Mouse (Mus musculus): ENCODE data around the gene Gm10945.

Gene Gm10945

DNA sequence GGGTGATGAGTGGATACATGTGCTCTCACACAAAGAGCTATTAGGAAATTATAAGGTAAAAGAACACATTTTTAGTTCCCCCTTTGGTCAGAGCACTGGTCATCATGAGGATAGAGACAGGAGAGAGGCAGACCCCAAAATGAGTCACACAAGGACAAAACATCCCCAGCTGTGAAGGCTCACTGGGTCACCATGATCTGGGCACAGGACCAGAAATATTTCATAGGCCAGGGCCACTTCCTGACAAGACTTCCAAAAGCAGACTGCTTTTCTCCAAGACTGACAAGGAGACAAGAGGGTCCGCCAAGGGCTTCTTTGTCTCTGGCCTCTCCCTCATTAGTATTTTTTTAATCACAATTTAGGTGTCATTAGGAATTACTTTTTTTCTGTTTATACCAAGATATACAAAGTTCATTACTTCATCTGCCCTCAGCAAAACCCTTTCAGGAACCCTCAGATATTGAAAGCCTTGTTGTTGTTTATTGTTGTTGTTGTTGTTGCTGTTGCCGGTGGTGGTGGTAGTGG, at the start of gene Gm10945:
TSS of gene Gm10945 (minus strand) at position 475 of the 525 bp plus-strand sequence.
- DNase-seq (ENCODE audit: low spot score in 2 of 2) = no peak

DNA sequence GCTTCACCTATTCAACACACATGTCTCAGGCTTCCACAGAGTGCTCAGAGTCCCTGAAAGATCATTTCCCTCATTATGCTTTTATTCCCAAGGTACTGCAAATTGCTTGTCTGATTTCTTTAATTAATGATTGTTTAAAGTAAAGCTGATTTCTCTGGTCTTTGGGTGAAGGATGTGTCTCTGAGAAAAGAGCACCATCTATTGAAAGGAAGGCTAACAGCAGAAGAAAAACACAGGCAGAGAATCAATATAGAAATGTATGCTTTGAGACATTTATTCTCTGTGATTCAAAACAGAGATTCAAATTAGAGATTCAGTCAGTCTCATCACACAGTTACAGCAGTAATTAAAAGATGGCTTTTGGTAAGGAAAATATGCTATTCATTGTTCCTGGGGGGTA, 28.7 kb upstream of the Gm10945 start:
- DNase-seq (ENCODE audit: low spot score in 2 of 2) = no peak

DNA sequence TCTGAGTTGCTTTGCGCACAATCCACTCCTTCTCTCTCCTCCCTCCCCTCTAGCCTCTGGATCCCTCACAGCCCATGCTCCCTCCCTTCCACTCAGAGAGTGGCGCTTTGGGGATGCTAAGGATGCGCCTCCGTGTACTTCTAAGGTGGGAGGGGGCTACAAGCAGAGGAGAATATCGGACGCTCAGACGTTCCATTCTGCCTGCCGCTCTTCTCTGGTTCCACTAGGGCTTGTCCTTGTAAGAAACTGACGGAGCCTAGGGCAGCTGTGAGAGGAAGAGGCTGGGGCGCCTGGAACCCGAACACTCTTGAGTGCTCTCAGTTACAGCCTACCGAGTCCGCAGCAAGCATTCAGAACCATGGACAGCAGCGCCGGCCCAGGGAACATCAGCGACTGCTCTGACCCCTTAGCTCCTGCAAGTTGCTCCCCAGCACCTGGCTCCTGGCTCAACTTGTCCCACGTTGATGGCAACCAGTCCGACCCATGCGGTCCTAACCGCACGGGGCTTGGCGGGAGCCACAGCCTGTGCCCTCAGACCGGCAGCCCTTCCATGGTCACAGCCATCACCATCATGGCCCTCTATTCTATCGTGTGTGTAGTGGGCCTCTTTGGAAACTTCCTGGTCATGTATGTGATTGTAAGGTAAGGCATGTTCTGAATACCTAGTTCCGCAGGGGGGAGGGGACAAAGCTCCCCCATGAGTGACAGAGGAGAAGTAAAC, 27.1 kb upstream of the Gm10945 start:
- peak in 1 of 2 experiments; percentile 9 for DNase-seq (ENCODE audit: low spot score in 2 of 2)

DNA sequence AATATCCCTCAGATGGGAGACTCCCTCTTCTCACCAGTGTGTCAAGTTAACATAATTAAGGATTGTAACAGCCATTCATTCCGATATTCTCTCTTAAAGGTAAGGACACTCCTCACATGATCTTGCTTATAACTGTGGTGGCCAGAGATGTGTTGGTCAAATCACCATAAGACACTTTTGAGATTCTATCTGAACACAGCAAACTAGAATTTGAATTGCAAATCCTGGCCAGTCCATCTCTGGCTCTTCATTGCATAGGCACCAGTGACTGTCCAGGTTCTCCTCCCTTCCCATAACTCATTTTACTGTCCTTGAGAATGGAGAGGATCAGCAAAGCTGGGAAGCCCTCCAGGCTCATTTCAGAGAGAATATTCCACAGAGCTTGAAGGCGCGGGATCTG, 3.4 kb downstream of the Gm10945 start, which contains the start of gene Oprm1:
TSS of gene Oprm1 (plus strand) at position 301 of the 400 bp plus-strand sequence.
- no peak for DNase-seq (ENCODE audit: low spot score in 2 of 2)

DNA sequence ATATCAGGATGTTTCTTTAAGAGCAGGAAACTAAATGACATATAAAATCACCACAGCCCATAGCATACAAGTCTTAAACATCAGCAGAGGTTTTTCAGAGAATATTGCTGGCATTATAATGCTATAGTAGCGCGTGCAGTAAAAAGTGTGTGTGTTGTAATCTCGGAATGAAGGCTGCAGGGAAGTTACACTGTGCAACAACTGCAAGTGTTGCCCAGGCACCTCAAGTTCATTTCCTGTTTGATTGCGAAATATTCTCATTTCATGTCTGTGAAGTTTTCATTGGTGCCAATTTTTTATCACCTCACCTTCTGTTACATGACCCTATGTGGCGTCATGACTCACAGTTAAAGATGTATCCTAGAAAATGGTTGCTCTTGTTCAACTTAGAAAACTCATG, 8.2 kb downstream of the Gm10945 start:
- no peak for DNase-seq (ENCODE audit: low spot score in 2 of 2)

DNA sequence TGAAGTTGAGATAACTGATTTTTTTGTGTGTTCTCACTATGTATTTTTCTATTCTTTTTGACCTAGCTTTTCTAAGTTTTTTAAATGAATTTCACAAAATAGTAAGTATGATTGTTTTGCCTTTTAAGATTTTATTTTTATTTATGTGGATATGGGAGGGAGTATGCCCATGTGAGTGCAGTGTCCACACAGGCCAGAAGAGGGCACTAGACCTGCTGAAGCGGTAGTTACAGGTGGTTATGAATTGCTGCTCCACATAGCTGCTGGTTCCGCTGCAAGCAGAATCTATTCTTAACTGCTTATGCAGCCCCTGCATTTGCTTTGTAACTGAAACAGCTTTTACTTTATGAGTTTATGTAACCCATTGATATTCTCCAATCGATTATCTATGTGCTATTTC, 33.1 kb downstream of the Gm10945 start:
- DNase-seq (ENCODE audit: low spot score in 2 of 2) = no peak

DNA sequence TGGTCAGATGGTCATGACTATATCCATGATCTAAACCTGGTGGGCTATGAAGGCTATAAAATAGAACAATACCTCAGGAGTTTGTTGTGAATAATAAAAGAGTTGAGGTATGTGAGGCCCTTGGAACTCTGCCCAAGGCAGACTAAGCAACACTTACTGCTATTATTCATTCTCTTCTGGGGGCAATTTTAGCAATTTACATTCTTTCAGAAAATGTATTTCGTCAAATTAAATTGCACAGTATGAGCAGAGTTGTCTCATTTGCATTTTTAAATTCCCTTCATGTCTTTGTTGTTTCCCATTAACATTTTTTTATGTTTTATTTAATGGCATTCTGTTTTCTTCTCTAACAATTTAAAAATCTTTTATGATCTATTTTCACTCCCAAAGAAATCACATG, 37.8 kb downstream of the Gm10945 start:
- DNase-seq (ENCODE audit: low spot score in 2 of 2) = no peak

DNA sequence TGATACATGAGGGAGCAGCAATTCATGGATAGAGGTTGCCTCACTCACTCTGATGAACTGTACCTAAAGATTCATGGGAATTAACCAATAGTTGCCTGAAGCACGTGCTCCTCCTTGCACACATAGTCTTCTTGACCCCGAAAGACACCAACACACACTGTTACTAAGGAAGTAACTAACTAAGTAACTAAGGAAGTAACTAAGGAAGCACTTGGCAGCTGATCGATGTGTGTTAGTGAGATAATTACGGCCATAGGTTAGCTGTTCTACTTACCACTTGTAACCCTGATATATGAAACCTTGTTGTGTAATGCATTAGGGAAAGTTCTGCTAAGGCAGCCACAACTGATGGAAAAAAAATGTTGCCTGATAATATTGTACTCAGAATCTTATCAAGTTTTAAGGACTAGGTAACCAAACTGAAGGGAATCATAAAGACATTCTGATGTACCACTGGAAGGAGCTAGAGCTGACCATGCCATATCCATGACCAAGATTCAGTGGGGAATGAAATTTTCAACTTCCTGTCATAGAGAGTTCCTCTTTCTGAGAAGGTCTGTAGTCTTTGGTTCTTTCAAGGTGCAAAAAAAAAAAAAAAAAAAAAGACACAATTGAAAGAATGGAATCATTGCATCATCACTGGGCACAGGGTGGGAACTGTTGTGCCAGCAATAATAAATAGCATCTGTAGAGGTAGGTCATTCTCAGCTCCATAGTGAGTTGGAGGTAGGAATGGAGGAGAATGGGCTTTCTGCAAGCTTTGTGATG, 44.2 kb downstream of the Gm10945 start:
- DNase-seq (ENCODE audit: low spot score in 2 of 2) = no peak

DNA sequence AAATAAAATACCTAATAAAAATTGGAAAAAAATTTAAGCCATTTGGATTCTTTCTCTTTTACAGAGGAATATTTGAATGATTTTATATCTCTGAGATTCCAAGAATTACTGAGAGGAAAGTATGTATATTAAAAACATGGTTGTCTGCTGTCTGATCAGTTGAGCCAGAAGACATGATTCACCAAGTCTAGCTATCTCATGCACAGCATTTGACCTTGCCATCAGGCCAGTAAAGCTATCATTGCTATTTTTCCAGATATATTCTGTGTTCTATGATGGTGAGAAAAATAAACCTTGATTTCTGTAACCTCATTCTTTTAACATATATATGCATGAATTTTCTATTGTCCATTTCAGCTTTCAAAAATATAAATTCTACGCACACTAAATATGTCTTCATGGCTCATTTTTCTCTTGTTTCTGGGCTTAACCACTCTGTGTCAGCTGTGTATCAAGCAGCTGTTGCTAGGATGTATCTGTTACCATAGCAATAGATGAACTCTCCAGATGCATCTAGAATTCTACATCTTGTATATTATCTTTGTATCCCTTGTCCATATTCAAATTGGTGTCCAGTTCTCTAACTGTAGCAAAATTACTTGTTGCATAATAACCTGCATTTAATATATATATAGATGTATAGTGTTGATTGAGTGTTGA, 56.2 kb downstream of the Gm10945 start:
- DNase-seq (ENCODE audit: low spot score in 2 of 2) = no peak

DNA sequence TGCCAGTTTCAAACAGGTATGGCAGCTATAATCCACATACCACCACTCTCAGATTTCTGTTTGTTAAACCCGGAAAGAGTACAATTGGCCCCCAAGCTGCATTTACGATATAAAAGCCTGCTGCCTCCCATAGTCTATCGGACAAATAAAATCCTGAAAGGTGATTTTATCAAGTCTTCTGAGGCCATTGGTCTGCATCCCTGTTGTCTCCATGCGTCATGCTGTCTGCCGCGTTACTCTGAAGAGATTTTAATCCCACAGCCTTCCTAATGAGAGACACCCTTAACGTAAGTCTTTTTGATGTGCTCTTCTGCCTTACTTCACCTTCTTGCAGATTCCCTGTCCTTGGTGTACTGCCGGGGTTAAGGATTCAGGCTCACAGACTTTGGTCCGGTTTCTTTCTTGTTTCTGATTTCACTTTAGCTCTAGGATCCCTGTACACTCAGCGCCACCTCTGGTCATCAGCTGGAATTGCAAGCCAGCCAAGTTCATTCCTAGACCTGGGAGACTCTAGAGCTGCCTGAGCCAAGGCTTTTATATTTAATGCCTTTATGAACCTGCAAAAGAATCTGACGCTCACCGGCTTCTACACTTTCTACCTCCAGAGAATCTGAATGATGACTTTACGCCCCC, 67.2 kb downstream of the Gm10945 start:
- peak; percentile 36 to 42 for DNase-seq (ENCODE audit: low spot score in 2 of 2)

Measured in right cerebral cortex, postnatal 36 days (tissue).